Mouse (Mus musculus): ENCODE data around the gene Slc41a3.

DNA sequence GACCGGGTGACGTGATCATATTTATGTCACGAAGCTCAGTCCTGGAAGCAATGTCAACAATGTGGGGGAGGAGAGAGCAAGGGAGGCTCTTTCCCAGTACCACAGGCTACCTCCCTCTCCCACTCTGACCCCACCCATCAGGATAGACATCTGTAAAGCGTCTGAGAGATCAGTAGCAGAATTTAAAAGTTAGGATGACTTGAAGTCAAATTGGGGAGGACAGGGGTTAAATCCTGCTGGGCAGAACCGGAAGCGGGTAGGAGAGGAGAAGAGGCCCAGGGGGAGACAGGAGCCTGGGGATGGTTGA is 17.0 kb downstream of the Slc41a3 start:
- TF ChIP-seq JUND (conservative IDR thresholded peaks at IDR 0.05; ENCODE audit: low read depth, low read length) = no peak
- no peak for TF ChIP-seq GABPA (IDR thresholded peaks at IDR 0.05; ENCODE audit: insufficient replicate concordance, low read depth, low read length)

Data from CH12.LX (cell line).